Mouse (Mus musculus): ENCODE results near the gene Mvp.

Gene Mvp

DNA sequence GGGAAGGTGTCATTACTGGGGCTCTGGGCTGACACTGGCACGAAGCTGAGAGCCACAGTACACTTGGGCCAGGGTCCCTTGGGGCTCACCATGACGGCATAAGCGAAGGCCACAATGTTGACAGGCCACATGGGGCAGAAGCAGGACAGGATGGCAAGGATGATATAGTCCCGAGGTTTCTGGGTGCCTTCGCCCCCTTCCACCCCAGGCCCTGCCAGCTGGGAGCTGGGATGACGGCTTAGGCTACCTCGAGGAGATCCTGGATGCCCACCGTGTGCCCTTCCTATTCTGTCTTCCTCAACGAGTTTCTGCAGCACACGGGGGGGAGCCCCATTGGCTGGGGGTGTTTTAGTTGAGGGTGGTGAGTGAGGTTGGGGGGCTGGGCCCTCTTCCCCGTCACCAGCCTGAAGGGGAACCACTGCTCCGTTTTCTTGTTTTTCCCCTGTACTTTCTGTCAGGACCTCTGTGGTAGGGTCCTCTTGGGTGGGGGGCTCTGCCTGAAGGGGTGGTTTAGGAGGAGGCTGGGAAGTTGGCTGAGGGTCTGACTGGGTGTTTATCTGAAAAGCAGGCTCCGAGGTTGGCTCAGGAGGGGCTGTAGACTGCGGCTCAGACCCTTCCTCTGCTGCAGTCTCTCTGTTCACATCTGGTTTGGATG is 5.0 kb upstream of the Mvp start:
- no peak for DNase-seq (ENCODE audit: low spot score)

DNA sequence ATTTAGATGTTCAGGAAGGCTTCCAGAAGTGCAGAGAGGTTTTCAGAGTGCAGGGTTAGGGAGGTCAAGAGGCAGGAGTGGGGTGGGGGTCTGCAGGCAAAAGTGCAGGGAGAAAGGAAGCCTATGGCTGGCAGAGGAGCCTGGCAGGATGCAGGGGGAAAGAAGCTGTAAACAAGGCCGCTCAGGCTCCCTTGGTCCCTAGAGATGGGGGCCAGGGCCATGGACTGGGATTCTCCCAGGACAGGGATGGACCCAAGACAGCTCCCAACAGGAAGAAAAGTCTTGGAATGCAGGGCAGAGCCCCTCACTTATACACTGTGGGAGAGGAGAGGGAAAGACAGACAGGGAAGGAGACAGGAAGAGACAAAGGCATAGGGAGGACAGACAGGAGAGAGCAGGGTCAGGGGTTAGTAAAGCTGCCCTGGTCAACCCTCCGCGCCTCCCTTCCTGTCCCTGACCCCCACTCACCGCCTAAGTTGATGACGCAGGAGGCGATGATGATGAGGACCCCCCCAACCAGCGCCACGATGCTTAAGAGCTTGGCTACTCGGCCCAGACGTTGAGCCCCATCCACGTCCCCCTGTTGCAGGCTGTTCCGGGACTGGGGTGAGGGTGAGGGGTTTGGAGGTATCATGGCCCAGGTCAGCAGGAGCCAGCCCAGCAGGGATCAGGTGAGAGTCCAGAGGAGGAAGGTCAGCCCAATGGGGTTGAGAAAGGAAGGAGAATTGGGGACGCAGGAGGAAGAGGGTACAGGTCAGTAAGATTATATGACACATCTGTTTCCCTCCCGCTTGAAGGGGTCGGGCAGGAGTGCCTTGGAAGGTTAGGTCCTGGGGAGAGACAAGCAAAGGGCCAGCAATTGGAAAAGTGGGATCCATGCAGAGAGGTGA is 4.2 kb upstream of the Mvp start:
- no peak for DNase-seq (ENCODE audit: low spot score)

GRCm38 (mm10) chr7:127017950-127018345 is 3.5 kb upstream of the Mvp start:
- no peak for DNase-seq (ENCODE audit: low spot score)

GRCm38 (mm10) chr7:127016971-127017949 is 2.8 kb upstream of the Mvp start, which contains the start of gene Pagr1a:
Gene Pagr1a (minus strand): TSS chr7:127017352.
- DNase-seq (ENCODE audit: low spot score), result peak; percentile 95

- DNase-seq (ENCODE audit: low spot score), result peak; percentile 62
Observed at GRCm38 (mm10) chr7:127016486-127016938, 2.1 kb upstream of the Mvp start.

DNA sequence TGATC is 1.9 kb upstream of the Mvp start, which contains the start of gene Pagr1b:
Pagr1b (minus strand) TSS at position 4 of the 5 bp plus-strand sequence.
- DNase-seq (ENCODE audit: low spot score), result no peak

GRCm38 (mm10) chr7:127016081-127016480 is 1.7 kb upstream of the Mvp start:
- no peak for DNase-seq (ENCODE audit: low spot score)

- DNase-seq (ENCODE audit: low spot score), result no peak
Observed at GRCm38 (mm10) chr7:127014993-127015392, 572 bp upstream of the Mvp start.

DNA sequence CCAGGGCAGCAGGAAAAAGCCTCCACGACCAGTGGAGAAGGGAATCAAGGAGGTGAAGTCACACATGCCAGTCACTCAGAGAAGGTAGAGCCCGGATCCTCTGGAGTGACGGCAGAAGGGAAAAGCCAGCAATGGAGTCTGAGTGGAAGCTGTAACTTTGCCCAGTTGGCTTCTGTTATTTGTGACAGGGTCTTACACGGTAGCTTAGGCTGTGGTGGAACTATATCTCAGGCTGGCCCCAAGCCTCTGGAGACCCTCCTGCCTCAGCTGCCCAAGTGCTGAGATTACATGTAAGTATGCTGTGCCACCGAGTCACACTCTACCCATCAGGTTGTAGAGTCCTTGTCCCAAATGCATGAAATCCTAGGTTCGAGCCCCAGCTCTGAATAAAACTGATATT is 1.0 kb downstream of the Mvp start:
- no peak for DNase-seq (ENCODE audit: low spot score)

DNA sequence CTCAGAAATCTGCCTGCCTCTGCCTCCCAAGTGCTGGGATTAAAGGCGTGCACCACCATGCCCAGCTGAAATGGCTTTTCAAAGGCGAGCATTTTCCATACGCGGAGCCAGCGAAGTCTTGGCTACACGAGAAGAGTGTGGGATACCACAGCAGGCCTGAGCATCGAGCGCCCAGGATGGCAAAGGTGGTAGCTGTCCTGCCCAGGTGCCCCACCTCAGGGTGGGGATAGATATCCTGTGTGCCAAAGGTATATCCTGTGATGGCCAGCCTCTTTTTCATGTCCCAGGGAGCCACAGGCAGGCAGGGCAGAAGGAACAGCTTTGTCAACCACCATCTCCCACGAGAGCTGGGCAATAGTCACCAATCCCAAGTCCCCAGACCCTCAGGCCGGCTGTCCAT is 1.6 kb downstream of the Mvp start:
- no peak for DNase-seq (ENCODE audit: low spot score)

DNA sequence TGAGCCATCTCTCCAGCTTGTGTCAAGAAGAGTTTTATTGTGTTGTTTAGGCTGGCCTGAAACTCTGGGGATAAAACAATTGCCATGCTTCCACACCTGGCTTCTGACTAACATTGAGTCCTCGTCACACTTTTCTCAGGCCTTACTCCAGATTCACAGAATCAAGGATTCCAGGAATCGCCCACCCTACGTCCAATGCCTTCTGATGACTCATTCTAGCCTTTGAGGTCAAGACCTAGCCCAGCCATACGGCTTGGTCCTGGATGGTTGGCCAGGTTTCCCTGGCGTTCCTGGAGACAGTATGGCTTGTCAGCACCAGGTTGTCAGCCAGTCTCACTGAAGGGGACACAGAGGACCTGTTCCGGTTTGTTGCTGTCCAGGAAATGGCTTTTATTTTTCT is 2.0 kb downstream of the Mvp start:
- DNase-seq (ENCODE audit: low spot score), result no peak

DNA sequence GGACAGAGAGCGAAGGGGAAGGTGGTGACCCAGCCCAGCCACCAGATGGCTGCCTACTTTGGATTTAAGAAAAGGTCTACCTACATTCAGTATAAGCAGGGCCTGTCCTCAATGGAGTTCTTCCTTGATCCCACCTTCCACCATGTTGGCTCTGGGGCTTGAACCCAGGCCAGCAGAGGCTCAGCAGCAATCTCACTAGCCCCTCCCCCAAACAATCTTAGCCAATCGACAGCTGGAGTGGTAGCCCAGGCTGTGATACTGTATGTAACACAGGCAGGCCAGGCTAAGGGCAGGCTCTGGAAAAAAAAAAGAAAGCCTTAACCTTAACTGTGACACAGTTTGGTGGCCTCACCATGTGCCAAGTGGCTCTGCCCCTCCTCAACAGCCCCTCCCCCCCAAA is 2.7 kb downstream of the Mvp start:
- DNase-seq (ENCODE audit: low spot score), result no peak

DNA sequence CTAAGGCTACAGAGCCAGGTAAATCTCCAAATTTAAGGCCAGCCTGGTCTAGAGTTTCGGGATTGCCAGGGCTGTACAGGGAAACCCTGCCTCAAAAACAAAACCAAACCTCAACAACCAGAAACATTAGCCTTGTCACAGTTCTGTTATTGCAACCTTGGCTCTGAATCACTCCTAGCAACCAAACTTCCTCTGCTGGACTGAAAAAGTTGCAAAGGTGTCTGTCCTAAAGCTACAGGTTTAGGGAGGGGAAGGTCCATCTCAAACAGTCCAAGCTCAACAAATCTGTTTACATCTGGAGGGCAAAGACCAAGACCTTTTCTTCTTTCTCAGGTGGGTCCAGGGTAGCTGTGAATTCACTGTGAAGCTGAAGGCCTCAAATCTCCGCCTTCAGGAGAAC is 3.4 kb downstream of the Mvp start:
- DNase-seq (ENCODE audit: low spot score), result no peak

DNA sequence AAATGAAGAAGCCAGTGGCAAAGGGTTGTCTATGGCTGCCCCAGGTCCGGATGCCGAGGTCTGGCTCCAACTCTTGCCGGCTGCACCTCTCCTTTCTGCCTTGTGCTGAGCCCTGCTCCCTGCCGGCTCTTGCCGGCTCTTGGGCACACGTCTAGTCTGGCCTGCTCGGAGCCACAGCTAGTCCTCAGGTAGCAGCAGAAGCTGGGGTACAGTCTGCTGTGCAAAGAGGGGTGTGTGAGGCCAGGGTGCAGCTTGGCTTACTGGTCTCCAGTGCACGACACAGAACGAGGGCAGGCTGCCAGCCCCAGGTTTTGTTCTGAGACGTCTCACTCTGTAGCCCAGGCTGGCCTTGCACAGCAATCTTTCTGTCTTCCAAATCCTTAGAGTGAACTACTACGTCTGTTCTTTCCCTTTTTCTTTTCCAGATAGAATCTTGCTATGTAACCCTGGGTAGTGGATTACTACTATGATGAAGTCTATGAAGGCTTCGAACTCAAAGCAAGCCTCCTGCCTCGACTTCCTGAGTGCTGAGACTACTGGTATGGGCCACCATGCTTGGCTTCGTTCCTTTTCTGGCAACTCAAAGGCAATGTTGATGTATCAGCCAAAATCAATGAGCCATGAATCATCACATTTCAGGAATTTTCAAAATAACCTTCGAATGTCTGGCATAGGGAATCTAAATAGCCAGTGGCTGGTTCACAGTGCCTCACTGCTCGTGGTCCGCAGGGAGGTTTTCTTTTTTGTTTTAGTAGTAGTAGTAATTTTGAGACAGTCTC is 4.9 kb downstream of the Mvp start:
- no peak for DNase-seq (ENCODE audit: low spot score)

DNA sequence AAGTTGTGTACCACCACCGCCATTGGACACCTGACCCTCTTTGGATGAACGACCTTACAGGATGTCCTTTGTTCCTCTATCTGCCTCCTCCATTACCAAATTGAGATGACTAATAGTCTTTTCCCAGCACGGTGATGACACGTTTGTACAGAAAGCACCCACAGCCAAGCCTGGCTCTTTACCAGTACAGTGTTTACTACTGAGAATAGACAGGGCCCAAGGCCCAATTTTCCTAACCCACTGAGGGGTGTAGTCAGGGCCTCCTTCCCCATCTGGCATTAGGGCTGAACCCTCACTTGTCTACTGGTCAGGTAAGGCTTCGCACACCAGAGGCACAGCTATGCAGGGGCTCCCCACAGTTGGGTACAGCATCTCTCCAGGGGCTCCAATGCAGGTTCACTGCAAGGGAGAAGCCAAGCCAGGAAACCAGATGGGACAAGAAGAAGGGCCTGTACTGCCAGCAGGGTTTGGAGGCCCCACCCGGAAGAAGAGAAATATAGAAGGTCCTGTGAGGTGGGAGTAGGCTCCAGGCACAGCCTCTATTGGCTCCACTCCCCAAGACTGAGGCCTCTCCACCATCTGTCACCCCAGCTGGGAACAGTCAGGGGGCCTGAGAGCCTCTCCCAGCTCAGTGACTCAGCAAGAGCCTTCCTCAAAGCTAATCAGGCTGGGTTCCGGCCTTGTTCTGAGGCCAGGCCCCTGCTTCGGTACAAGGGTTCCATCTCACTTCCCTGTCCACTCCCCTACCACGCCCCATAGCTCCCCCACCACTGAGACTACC is 6.0 kb downstream of the Mvp start:
- DNase-seq (ENCODE audit: low spot score), result peak; percentile 64

DNA sequence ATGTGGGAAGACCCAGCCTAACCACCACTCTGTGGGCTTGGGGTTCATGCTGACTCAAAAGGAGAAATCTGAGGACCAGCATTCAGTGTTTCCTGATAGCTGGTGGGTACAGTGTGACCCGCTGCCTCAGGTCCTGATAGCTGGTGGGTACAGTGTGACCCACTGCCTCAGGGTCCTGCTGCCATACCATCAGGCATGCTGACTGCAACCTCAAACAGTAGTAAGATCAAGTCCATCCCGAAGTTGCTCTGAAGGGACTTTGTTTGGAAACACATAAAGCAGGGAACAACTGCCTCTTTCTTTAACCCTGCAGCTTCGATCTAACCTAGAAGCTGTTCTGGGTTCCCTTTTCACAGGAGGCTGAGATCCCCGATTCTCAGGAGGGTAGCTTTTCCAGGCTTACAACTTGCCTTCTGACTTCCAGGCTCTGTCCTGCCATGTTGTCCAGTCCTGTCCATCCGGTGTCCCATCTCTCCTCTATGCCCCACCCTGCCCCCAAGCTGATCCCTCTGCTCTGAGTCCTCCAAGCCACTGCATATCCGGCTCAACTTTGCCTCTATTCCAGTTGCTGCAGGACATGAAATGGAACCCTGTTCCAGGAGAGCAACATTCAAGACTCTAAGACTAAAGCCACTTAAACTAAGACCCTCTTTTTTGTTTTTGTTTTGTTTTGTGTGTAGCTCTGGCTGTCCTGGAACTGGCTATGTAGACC is 7.0 kb downstream of the Mvp start:
- DNase-seq (ENCODE audit: low spot score), result no peak

- DNase-seq (ENCODE audit: low spot score), result no peak
Observed at GRCm38 (mm10) chr7:127004122-127004875, 10.1 kb downstream of the Mvp start.

- DNase-seq (ENCODE audit: low spot score), result no peak
Observed at GRCm38 (mm10) chr7:127003620-127004019, 10.8 kb downstream of the Mvp start.

GRCm38 (mm10) chr7:126999568-126999967 is 14.9 kb downstream of the Mvp start:
- DNase-seq (ENCODE audit: low spot score), result no peak

DNA sequence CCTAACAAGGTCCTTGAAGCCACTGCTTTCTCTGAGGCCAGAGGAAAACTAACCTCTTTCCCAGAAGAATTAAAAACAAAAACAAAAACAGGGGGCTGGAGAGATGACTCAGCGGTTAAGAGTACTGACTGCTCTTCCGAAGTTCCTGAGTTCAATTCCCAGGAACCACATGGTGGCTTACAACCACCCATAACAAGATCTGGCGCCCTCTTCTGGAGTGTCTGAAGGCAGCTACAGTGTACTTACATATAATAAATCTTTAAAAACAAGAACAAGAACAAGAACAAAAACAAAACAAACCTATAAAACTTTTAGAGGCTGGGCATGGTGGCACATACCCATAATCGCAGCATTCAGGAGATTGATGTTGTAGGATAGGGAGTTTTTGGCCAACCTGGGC is 18.0 kb downstream of the Mvp start:
- DNase-seq (ENCODE audit: low spot score), result no peak
